Mouse (Mus musculus): Measurements from ENCODE around the gene Irs3. TPM values are rescaled to one million over a fixed set of nuclear protein-coding genes. Genes with fewer than 3 reads are reported as not detected.

The Irs3 gene
- polyA plus RNA-seq (2015; fragmentation: Nextera tagmentation; extraction: Ambion mirVana) = not detected in 2 replicates

- no peak for ATAC-seq
- peaks cover 34% of the 10 kb centered on the region for H3K4me1 ChIP-seq (replicated peaks)
Measured at GRCm38 (mm10) chr5:137645652-137646091, at the start of gene Irs3. TSS of gene Irs3 (minus strand) at chr5:137645714.

GRCm38 (mm10) chr5:137694796-137695195 is 49.3 kb upstream of the Irs3 start:
- Histone ChIP-seq H3K27me3 (no peaks in the 10 kb centered on the region), H3K9ac (replicated peaks) (no peak overlapping the region), H3K4me1 (replicated peaks) (no peaks in the 10 kb centered on the region), H3K4me2 (replicated peaks) (no peak overlapping the region), H3K36me3 (no peaks in the 10 kb centered on the region), H3K4me3 (replicated peaks) (no peak overlapping the region), H3K27ac (no peak overlapping the region), H3K9me3 (no peaks in the 10 kb centered on the region)
- no peak for ATAC-seq
- WGBS = 35% methylated on average over 3 of the region's 3 CpGs

More at GRCm38 (mm10) chr5:137645652-137646091, at the start of gene Irs3:
- H3K27ac ChIP-seq = no peak within 1 kb of the TSS
- H3K9me3 ChIP-seq = no peaks in the 10 kb centered on the region
- peak within 1 kb of the TSS; percentile 46 for H3K4me2 ChIP-seq (replicated peaks)
- H3K36me3 ChIP-seq = peaks cover 20% of the 10 kb centered on the region
- peak within 1 kb of the TSS; percentile 31 for H3K4me3 ChIP-seq (replicated peaks)
- peaks cover 49% of the 10 kb centered on the region for H3K27me3 ChIP-seq
- 13% methylated on average over 11 of the region's 11 CpGs for WGBS
- H3K9ac ChIP-seq (replicated peaks) = peak within 1 kb of the TSS; percentile 55

GRCm38 (mm10) chr5:137691881-137692280 is 46.4 kb upstream of the Irs3 start:
- H3K36me3 ChIP-seq = no peaks in the 10 kb centered on the region

GRCm38 (mm10) chr5:137690531-137690930 is 45.0 kb upstream of the Irs3 start:
- no peaks in the 10 kb centered on the region for H3K36me3 ChIP-seq
- no peaks in the 10 kb centered on the region for H3K9me3 ChIP-seq
- H3K27ac ChIP-seq = no peak overlapping the region
- no peak overlapping the region for H3K4me2 ChIP-seq (replicated peaks)
- no peak overlapping the region for H3K9ac ChIP-seq (replicated peaks)
- ATAC-seq = no peak
- WGBS = 74% methylated on average over 9 of the region's 9 CpGs
- H3K4me1 ChIP-seq (replicated peaks) = no peaks in the 10 kb centered on the region
- H3K27me3 ChIP-seq = peaks cover 4% of the 10 kb centered on the region; the same call in 1 of the 2 replicates
- no peak overlapping the region for H3K4me3 ChIP-seq (replicated peaks)

More at GRCm38 (mm10) chr5:137691881-137692280, 46.4 kb upstream of the Irs3 start:
- no peak for ATAC-seq
- 79% methylated on average over 1 of the region's 1 CpGs for WGBS
- no peak overlapping the region for H3K9ac ChIP-seq (replicated peaks)
- no peak overlapping the region for H3K4me3 ChIP-seq (replicated peaks)
- no peaks in the 10 kb centered on the region for H3K27me3 ChIP-seq
- H3K4me1 ChIP-seq (replicated peaks) = no peaks in the 10 kb centered on the region
- H3K9me3 ChIP-seq = no peaks in the 10 kb centered on the region
- H3K27ac ChIP-seq = no peak overlapping the region
- H3K4me2 ChIP-seq (replicated peaks) = no peak overlapping the region

DNA sequence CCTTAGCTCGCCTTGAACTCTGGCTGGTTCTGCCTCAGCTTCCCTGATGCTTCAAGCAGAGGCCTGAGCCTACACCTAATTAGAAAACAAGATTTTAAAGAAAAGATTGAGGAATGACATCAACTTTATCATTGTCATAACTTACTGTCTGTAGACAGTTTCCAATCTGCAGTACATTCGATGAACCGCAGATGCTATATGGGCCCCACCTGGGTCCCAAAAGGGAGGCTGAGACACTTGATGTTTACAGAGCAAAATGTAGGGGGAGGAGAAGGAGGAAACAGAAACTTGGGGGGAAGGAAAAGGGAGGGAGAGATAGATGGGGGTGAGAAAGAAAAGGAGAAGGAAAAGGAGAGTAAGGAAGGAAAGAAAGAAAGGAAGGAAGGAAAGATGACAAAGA is 44.5 kb upstream of the Irs3 start:
- no peak overlapping the region for H3K9ac ChIP-seq (replicated peaks)
- no peaks in the 10 kb centered on the region for H3K36me3 ChIP-seq
- H3K9me3 ChIP-seq = no peaks in the 10 kb centered on the region
- H3K27ac ChIP-seq = no peak overlapping the region
- no peak for ATAC-seq
- 94% methylated on average over 3 of the region's 3 CpGs for WGBS
- H3K4me3 ChIP-seq (replicated peaks) = no peak overlapping the region
- H3K4me2 ChIP-seq (replicated peaks) = no peak overlapping the region
- peaks cover 2% of the 10 kb centered on the region; the same call in 1 of the 2 replicates for H3K4me1 ChIP-seq (replicated peaks)
- peaks cover 4% of the 10 kb centered on the region; the same call in 1 of the 2 replicates for H3K27me3 ChIP-seq

GRCm38 (mm10) chr5:137686127-137686790 is 40.7 kb upstream of the Irs3 start:
- H3K4me1 ChIP-seq (replicated peaks) = peaks cover 22% of the 10 kb centered on the region
- H3K27ac ChIP-seq = no peak overlapping the region
- H3K4me2 ChIP-seq (replicated peaks) = no peak overlapping the region
- H3K4me3 ChIP-seq (replicated peaks) = no peak overlapping the region
- 88% methylated on average over 6 of the region's 6 CpGs for WGBS
- H3K9me3 ChIP-seq = no peaks in the 10 kb centered on the region
- ATAC-seq = no peak
- 0 out of 2 replicates have a peak, but pooled peaks cover 4% of the 10 kb centered on the region for H3K36me3 ChIP-seq
- H3K9ac ChIP-seq (replicated peaks) = no peak overlapping the region
- H3K27me3 ChIP-seq = peaks cover 4% of the 10 kb centered on the region; the same call in 1 of the 2 replicates

DNA sequence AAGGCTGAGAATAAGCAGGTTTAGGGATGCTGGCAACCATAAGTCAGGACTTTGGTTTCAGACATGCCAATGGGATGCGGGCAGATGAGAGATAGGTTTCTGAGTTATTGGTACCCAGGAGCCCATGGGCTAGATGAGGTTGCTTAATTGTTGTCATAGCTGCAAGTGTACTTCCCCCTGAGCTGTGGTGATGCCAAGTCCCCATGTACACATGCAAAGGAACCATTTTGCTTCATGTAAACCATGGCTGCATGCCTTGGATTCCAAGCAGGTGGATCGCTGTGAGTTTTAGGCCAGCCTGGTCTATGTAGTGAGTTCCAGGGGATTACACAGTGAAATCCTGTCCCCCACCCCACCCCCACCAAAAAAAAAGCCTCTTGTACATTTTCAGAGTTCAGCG is 40.1 kb upstream of the Irs3 start:
- Histone ChIP-seq H3K27me3 (peaks cover 4% of the 10 kb centered on the region; the same call in 1 of the 2 replicates), H3K36me3 (0 out of 2 replicates have a peak, but pooled peaks cover 8% of the 10 kb centered on the region), H3K4me2 (replicated peaks) (no peak overlapping the region), H3K9ac (replicated peaks) (no peak overlapping the region), H3K27ac (no peak overlapping the region), H3K9me3 (no peaks in the 10 kb centered on the region), H3K4me3 (replicated peaks) (no peak overlapping the region), H3K4me1 (replicated peaks) (peaks cover 22% of the 10 kb centered on the region)
- WGBS = 96% methylated on average over 3 of the region's 3 CpGs
- no peak for ATAC-seq

DNA sequence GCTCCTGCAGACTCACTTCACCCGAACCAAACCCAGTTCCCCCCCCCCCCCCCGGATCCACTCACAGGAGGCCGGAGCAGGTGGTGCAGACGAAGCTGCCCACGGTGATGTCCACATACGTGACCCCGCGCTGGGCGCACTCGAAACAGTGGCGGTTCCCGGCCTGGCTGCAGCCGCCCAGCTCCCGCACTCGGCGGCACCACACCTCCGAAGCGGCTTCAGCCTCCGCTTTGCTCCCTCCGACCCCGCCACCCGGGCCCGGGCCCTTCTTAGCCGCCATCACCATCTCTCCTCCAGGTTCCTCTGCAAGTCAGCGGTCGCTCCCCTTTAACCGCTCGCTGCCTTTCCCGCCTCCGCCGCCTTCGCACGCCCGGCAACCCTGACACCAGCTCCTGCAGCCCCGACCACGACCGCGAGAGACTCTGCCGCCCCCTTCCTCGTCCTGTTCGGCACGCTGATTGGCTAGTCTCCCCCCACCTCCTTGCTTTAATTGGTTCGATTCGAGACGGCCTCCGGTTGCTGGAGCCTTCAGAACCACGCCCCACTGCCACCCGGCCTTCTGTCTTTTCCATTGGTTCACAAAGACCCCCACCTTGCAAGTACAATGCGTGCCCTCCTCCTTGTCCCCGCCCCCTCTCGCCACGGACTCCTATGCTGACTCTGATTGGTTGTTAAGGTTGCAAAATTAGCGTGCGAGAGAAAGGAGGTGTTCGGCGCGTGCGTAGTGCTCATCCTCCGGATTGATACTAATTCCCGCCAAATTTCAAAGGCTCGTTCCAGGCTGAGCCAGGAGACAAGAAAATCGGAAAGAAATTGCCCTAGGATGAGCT is 39.0 kb upstream of the Irs3 start, which contains the start of gene Agfg2:
Agfg2 (minus strand) TSS at position 433 of the 830 bp plus-strand sequence.
- Histone ChIP-seq H3K4me3 (replicated peaks) (peak within 1 kb of the TSS; percentile 74), H3K9ac (replicated peaks) (peak within 1 kb of the TSS; percentile 83), H3K36me3 (0 out of 2 replicates have a peak, but pooled peaks cover 8% of the 10 kb centered on the region), H3K4me1 (replicated peaks) (peaks cover 22% of the 10 kb centered on the region), H3K9me3 (no peaks in the 10 kb centered on the region), H3K27me3 (peaks cover 4% of the 10 kb centered on the region; the same call in 1 of the 2 replicates), H3K4me2 (replicated peaks) (peak within 1 kb of the TSS; percentile 74), H3K27ac (peak within 1 kb of the TSS; percentile 74)
- peak; percentile 99 for ATAC-seq
- WGBS = under 1% methylated on average over 56 of the region's 62 CpGs

- Histone ChIP-seq H3K9me3 (no peaks in the 10 kb centered on the region), H3K4me1 (replicated peaks) (peaks cover 22% of the 10 kb centered on the region), H3K27me3 (peaks cover 4% of the 10 kb centered on the region; the same call in 1 of the 2 replicates), H3K27ac (peak overlapping the region; percentile 74), H3K4me3 (replicated peaks) (peak overlapping the region; percentile 74), H3K9ac (replicated peaks) (peak overlapping the region; percentile 83), H3K36me3 (0 out of 2 replicates have a peak, but pooled peaks cover 8% of the 10 kb centered on the region), H3K4me2 (replicated peaks) (peak overlapping the region; percentile 74)
- ATAC-seq = peak; percentile 18
- WGBS = 13% methylated on average over 27 of the region's 28 CpGs
Measured at GRCm38 (mm10) chr5:137683388-137684293, 38.1 kb upstream of the Irs3 start.

DNA sequence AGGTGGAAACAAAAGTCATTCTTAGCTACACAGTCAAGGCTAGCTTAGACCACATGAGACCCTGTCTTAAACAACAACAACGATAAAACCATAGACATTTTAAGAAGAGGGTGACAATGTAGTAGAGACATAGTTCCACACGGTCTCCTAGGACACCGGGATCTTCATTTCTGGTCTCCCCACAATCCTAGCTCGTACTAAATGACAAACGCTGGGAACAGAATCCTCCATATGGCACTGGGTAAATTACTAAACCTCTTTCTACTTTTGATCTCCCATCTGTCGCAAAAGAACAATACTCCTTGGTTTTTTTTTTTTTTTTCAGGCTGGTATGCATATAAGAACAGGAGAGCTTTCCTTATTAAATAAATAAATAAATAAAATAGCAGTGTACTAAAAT is 37.0 kb upstream of the Irs3 start:
- WGBS = 73% methylated on average over 6 of the region's 6 CpGs
- Histone ChIP-seq H3K4me3 (replicated peaks) (0 out of 2 replicates have a peak overlapping the region, but pooled peaks have one; percentile 5), H3K27me3 (peaks cover 4% of the 10 kb centered on the region; the same call in 1 of the 2 replicates), H3K27ac (no peak overlapping the region), H3K4me1 (replicated peaks) (peaks cover 22% of the 10 kb centered on the region), H3K9ac (replicated peaks) (peak overlapping the region; percentile 28; the same call in 1 of the 2 replicates), H3K36me3 (0 out of 2 replicates have a peak, but pooled peaks cover 8% of the 10 kb centered on the region), H3K9me3 (no peaks in the 10 kb centered on the region), H3K4me2 (replicated peaks) (peak overlapping the region; percentile 74)
- ATAC-seq = no peak

GRCm38 (mm10) chr5:137679726-137680125 is 34.2 kb upstream of the Irs3 start:
- no peaks in the 10 kb centered on the region for H3K27me3 ChIP-seq
- H3K9me3 ChIP-seq = no peaks in the 10 kb centered on the region
- H3K9ac ChIP-seq (replicated peaks) = no peak overlapping the region
- H3K27ac ChIP-seq = no peak overlapping the region
- ATAC-seq = no peak
- H3K36me3 ChIP-seq = 0 out of 2 replicates have a peak, but pooled peaks cover 8% of the 10 kb centered on the region
- H3K4me2 ChIP-seq (replicated peaks) = no peak overlapping the region
- H3K4me3 ChIP-seq (replicated peaks) = no peak overlapping the region
- peaks cover 20% of the 10 kb centered on the region for H3K4me1 ChIP-seq (replicated peaks)
- 85% methylated on average over 4 of the region's 4 CpGs for WGBS

Data from midbrain, embryonic 13.5 days (tissue).